Mouse (Mus musculus) lung, embryonic 15.5 days (tissue): Measurements from ENCODE around the gene Usp53. TPM values are rescaled to one million over a fixed set of nuclear protein-coding genes. Genes with fewer than 3 reads are reported as not detected.
"Not testable (repeated sequence)": the region's sequence is repeated elsewhere in the genome, so short reads cannot be mapped to it uniquely, and the experiment has no call there.

Source experiments
- ATAC-seq: fragments of 200-750 bp; cut with Nextera tagmentation; 2 replicates; pipeline ENCODE4 v1.8.0; 2017; ENCODE audit warnings: moderate number of reproducible peaks, borderline replicate concordance; ENCODE audit not compliant: low FRiP score, low TSS enrichment; ENCODE audit errors: extremely low read depth
- H3K27ac ChIP-seq: fragments of 300-500 bp; sonication (generic); 2 replicates; pipeline ENCODE4 v1.5.1; 2015; ENCODE audit warnings: moderate library complexity, mild to moderate bottlenecking, inconsistent platforms
- H3K27me3 ChIP-seq: fragments of 300-500 bp; sonication (generic); 2 replicates; pipeline ENCODE4 v1.6.1; 2015; ENCODE audit warnings: inconsistent platforms
- H3K36me3 ChIP-seq: fragments of 300-500 bp; sonication (generic); 2 replicates; pipeline ENCODE4 v1.6.1; 2015; ENCODE audit warnings: inconsistent platforms
- H3K4me1 ChIP-seq: fragments of 300-500 bp; sonication (generic); 2 replicates; pipeline ENCODE4 v1.6.1; 2015; ENCODE audit warnings: inconsistent platforms
- H3K4me2 ChIP-seq: fragments of 300-500 bp; sonication (generic); 2 replicates; pipeline ENCODE4 v1.6.1; 2015; ENCODE audit warnings: inconsistent platforms, mild to moderate bottlenecking, moderate library complexity
- H3K4me3 ChIP-seq: fragments of 300-500 bp; sonication (generic); 2 replicates; pipeline ENCODE4 v1.5.1; 2015; ENCODE audit warnings: mild to moderate bottlenecking, inconsistent platforms
- H3K9ac ChIP-seq: fragments of 300-500 bp; sonication (generic); 2 replicates; pipeline ENCODE4 v1.6.1; 2015; ENCODE audit warnings: inconsistent platforms
- H3K9me3 ChIP-seq: fragments of 300-500 bp; sonication (generic); 2 replicates; pipeline ENCODE4 v1.6.1; 2016; ENCODE audit warnings: inconsistent platforms
- WGBS: fragments of 180-500 bp; shearing (Covaris S2); methylation state at CpG from one replicate; pipeline ENCODE4 v1.1.7; 2015; 5-methylcytosine and 5-hydroxymethylcytosine counted together
- polyA plus RNA-seq: library from polyadenylated mRNA; unstranded; fragments of >200 nt; fragmentation: Nextera tagmentation; extraction: Ambion mirVana; gene quantifications from 2 replicates; pipeline ENCODE4 v1.2.1, GENCODE M21; 2015

Gene Usp53
- polyA plus RNA-seq, 1 experiment from 2014 or later = 6.9 TPM

DNA sequence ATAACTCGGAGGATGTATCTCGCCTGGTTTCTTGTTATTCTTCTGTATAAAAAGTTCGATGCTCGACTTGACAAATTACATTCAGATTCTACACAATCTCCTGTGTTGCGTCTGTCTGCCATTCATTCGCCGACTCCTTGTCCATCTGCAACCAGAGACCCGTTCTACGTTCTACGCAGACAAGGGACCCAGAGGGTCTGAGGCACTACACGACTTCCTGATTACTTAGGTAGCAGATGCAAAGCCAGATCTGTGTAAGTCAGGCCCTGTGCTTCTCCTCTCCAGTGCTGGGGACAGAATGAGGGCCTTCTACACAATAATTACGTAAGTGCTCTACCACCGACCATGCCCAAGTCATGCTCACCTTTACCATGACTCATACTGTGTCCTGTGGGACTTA lies 47.1 kb downstream of the Usp53 start:
- not testable (repeated sequence) for H3K27me3 ChIP-seq, H3K27ac ChIP-seq, H3K4me1 ChIP-seq, H3K9me3 ChIP-seq, H3K36me3 ChIP-seq, H3K4me2 ChIP-seq, H3K9ac ChIP-seq, H3K4me3 ChIP-seq, ATAC-seq
- WGBS = 79% methylated on average over 13 of the region's 13 CpGs

DNA sequence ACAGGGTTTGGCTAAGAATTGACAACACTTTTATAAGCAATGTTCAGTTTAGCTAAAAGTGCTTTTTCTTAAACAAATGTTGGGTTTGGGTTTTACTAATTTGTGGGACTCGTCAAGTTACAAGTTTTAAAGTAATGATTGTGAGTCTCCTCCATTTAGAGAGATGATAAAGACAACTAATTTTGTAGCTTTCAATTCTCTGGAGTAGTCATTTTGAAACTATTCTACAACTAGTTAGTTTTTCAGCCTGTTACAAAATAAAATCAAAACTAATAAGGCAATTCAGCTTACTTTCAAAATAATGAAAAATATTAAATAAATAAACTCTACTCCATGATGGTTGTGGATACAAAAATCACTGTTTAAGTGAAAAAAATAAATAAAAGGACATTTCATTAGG lies 51.8 kb downstream of the Usp53 start:
- no peak overlapping the region for H3K9ac ChIP-seq
- no peak overlapping the region for H3K4me3 ChIP-seq
- no peak for ATAC-seq
- H3K4me1 ChIP-seq = no peaks in the 10 kb centered on the region
- H3K9me3 ChIP-seq = no peaks in the 10 kb centered on the region
- H3K27ac ChIP-seq = no peak overlapping the region
- H3K4me2 ChIP-seq = no peak overlapping the region
- no peaks in the 10 kb centered on the region for H3K27me3 ChIP-seq
- WGBS = 86% methylated on average over 1 of the region's 1 CpGs
- H3K36me3 ChIP-seq = peaks cover 5% of the 10 kb centered on the region; the same call in 1 of the 2 replicates

DNA sequence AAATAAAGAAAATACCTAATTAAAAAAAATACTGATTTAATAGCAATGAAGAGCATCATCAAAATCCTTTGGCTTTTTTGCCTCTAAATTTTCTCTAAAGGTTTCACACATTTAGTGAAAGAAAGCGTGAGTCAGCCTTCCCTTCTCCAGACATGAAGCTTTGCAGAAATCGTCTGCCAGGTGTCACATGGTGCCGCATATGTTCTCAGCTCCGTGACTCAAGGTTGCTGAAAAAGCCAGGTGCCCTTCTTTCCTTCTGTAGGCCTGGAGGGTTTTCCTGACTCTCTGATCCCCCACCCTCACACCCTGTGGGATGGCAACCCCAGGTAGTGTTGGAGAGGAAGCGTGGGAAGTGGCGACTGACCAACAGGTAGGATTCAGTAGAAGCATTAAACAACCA lies 54.6 kb downstream of the Usp53 start:
- peaks cover 4% of the 10 kb centered on the region; the same call in 1 of the 2 replicates for H3K4me1 ChIP-seq
- no peak for ATAC-seq
- H3K9me3 ChIP-seq = no peaks in the 10 kb centered on the region
- H3K9ac ChIP-seq = no peak overlapping the region
- no peak overlapping the region for H3K4me3 ChIP-seq
- WGBS = 84% methylated on average over 6 of the region's 6 CpGs
- peaks cover 13% of the 10 kb centered on the region for H3K36me3 ChIP-seq
- H3K4me2 ChIP-seq = no peak overlapping the region
- H3K27me3 ChIP-seq = no peaks in the 10 kb centered on the region
- no peak overlapping the region for H3K27ac ChIP-seq

DNA sequence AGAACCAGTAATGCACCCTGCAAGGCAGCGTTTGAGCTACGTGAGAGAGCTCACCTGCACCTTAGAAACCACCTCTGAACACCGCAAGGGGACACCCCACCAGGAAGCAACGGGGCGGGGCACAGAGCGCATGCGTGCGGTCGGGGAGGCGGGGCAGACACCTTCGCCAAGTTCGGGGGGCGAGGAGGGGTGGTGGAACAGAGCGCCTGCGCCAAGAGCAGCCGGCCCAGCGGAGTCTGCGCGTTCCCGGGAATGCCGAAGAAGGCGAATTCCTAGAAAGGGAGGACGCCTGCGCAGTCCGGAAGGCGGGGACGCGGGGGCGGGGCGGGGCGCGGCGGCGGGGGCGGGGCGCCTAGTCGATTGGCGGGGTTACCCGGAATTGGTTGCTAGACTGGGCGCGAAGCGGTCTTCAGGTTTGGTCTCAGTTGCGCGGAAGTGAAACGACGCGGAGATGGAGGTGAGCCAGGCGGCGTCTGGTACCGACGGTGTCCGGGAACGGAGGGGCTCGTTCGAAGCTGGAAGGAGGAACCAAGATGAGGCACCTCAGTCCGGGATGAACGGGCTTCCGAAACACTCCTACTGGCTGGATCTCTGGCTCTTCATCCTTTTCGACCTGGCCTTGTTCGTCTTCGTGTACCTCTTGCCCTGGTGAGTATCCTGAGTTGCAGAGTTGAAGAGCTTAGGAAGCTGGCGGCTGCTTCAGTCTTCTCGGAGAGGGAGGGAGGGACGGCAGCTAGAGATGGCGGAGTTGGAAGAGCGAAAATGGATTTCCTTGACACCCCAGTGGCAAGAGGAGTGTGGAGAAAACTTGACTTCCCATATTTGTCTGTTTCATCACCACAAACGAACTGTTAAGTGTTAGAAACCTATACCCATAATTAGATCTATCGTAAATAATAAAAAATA lies 60.0 kb downstream of the Usp53 start, which contains the start of gene 1810037I17Rik:
Gene 1810037I17Rik, plus strand, starts transcription at position 195 of the 906 bp plus-strand sequence.
- Histone ChIP-seq H3K27me3 (no peaks in the 10 kb centered on the region), H3K4me3 (peak within 1 kb of the TSS; percentile 59), H3K4me1 (peaks cover 15% of the 10 kb centered on the region), H3K36me3 (peaks cover 8% of the 10 kb centered on the region; the same call in 1 of the 2 replicates), H3K9me3 (no peaks in the 10 kb centered on the region), H3K27ac (peak within 1 kb of the TSS; percentile 89), H3K9ac (peak within 1 kb of the TSS; percentile 79), H3K4me2 (peak within 1 kb of the TSS; percentile 69)
- ATAC-seq = peak; percentile 99
- under 1% methylated on average over 68 of the region's 68 CpGs for WGBS

DNA sequence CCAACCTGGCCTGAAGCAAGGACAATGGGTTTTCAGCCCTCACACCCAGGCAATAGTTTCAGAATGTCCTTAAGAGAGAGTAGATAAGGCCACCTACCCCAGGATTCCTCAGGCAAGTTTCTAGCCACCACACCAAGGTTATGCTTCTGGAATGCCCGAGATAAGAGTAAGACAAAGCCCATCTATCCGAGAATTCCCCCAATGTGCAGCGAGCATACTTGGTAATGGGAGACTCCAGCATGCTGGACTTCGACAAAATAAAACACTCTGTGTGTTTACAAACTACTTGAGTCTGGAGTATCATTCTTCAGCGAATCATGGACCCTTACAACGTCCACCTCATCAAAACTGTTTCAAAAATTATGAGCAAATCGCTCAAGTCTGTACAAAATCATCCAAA lies 61.2 kb downstream of the Usp53 start:
- Histone ChIP-seq H3K9me3 (no peaks in the 10 kb centered on the region), H3K4me3 (peak overlapping the region; percentile 59), H3K27me3 (no peaks in the 10 kb centered on the region), H3K9ac (no peak overlapping the region), H3K36me3 (peaks cover 8% of the 10 kb centered on the region; the same call in 1 of the 2 replicates), H3K4me1 (peaks cover 15% of the 10 kb centered on the region), H3K27ac (peak overlapping the region; percentile 89), H3K4me2 (peak overlapping the region; percentile 69)
- ATAC-seq = no peak
- 41% methylated on average over 7 of the region's 7 CpGs for WGBS

DNA sequence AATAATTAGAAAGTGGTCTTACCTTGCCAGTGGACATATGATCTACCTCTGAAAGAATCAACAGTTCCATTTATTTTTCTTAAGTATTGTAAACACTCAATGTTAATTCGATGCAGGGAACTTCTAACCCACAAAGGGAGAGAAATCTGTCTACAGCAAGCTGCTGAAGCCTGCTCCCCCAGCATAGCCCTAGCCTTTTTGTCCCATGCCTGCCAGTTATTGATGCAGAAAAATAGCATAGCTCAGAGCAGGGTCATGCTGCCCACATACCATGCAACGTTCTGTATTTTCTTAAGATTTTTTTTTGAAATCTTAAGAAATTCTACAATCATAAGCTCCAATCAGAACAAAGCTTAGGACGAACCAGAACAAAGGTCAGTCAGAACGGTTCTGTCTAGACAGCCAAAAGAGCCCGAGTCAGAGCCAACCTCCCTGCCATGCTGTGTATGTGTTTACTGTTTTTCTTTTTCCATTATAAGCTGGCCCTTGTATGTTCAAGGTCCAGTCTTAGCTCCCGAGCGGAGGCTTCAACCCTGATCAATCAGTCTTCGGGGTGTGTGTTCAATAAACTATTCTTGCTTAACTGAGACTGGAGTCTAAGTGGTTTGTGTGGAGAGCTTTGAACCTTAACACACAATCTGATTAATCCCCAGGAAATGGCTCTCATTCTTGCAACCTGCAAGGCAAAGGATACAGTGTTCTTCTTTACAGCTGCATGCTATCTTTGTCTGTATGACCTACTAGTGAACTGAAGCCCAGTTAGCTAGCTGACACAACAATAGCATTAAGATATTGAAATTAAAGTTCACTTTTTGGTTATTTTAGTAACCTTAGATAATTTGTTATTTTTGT lies 62.4 kb downstream of the Usp53 start:
- no peak for ATAC-seq
- 72% methylated on average over 8 of the region's 8 CpGs for WGBS
- H3K27me3 ChIP-seq = no peaks in the 10 kb centered on the region
- peaks cover 15% of the 10 kb centered on the region for H3K4me1 ChIP-seq
- H3K36me3 ChIP-seq = peaks cover 3% of the 10 kb centered on the region; the same call in 1 of the 2 replicates
- H3K27ac ChIP-seq = no peak overlapping the region
- H3K9me3 ChIP-seq = no peaks in the 10 kb centered on the region
- no peak overlapping the region for H3K4me2 ChIP-seq
- no peak overlapping the region for H3K4me3 ChIP-seq
- H3K9ac ChIP-seq = no peak overlapping the region

DNA sequence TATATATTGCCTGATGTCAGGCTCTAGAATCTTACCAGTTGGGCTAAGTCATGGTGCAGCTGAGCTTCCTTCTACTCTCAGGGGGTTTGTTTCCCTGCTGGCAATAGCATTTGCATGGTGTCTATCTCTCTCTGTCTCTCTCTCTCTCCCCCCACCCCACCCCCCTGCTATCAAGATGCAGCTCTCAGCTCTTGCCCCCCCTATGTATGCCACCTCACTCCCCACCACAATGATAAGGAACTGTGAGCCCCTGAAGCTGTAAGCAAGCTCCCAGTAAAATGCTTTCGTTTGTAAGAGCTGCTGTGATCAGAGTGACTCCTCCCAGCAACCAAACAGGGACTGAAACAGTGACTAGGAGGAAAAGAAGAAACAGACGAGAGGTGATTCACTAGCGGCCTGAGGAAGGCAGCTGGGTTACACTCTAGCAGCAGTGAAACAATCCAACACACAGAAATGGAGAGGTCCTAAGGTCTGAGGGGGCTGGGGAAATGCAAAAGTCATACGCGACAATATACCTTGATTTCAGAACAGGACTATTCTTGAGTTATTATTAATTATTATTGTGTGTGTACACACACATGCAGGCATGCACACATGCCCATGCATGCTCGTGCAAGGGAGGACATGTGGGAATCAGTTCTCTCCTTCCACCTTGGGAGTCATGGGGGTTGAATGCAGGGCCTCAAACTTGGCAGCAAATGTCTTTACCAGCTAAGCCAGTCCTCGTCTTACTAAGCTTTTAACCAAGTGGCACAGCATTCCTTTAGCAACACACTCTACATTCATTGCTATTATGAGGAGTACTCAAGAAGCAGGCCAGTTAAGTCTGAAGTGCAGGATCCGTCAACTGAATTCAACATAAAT lies 63.5 kb downstream of the Usp53 start:
- Histone ChIP-seq H3K9me3 (no peaks in the 10 kb centered on the region), H3K4me2 (no peak overlapping the region), H3K36me3 (no peaks in the 10 kb centered on the region), H3K4me1 (peaks cover 12% of the 10 kb centered on the region), H3K27ac (peak overlapping the region; percentile 19; the same call in 1 of the 2 replicates), H3K4me3 (no peak overlapping the region), H3K27me3 (no peaks in the 10 kb centered on the region), H3K9ac (no peak overlapping the region)
- WGBS = 50% methylated on average over 8 of the region's 8 CpGs
- no peak for ATAC-seq

DNA sequence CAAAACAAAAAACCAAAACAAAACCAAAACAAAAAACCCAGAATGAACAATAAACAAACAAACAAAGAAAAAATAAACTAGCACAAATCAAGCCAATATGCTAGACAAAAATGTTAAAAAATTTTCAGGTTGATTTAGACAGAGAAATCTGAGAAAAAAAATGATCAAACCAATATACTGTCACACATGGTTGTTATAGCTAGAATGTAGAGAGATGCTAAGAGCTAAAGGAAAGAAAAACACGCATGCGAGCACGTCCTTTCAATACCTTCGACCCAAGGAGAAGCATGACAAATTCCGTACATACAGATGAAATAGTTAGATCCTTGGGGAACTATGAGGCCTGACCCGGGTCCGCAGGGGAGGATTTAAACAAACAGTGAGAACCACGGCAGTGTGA lies 65.0 kb downstream of the Usp53 start, which contains the start of gene Gm10959:
Gene Gm10959, minus strand, starts transcription at position 101 of the 400 bp plus-strand sequence.
- Histone ChIP-seq H3K9me3 (no peaks in the 10 kb centered on the region), H3K36me3 (no peaks in the 10 kb centered on the region), H3K27ac (no peak within 1 kb of the TSS), H3K4me2 (no peak within 1 kb of the TSS), H3K9ac (no peak within 1 kb of the TSS), H3K27me3 (no peaks in the 10 kb centered on the region), H3K4me1 (peaks cover 12% of the 10 kb centered on the region), H3K4me3 (no peak within 1 kb of the TSS)
- ATAC-seq = no peak
- WGBS = 75% methylated on average over 8 of the region's 8 CpGs

DNA sequence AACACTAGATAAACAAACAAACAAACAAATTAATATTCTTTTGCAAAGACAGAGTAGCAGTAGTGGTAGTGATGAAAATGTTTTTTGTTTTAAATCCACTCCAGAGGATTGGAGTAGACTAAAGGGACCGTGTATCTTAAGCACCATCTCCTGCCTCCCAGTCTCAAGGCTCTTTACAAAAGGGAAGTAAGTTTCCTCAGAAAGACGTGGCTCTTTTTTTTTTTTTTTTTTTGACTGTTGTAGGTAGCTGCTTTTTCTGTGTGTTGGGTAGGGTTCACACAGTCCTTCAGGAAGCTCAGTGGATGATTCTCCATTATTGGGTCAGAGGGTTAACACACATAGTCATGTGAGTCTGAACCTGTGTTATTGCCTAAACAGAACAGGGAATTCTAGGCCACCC lies 65.6 kb downstream of the Usp53 start:
- Histone ChIP-seq H3K27me3 (no peaks in the 10 kb centered on the region), H3K4me1 (peaks cover 12% of the 10 kb centered on the region), H3K27ac (no peak overlapping the region), H3K4me3 (no peak overlapping the region), H3K36me3 (no peaks in the 10 kb centered on the region), H3K4me2 (no peak overlapping the region), H3K9me3 (no peaks in the 10 kb centered on the region), H3K9ac (no peak overlapping the region)
- no peak for ATAC-seq
- WGBS = 46% methylated on average over 2 of the region's 2 CpGs

DNA sequence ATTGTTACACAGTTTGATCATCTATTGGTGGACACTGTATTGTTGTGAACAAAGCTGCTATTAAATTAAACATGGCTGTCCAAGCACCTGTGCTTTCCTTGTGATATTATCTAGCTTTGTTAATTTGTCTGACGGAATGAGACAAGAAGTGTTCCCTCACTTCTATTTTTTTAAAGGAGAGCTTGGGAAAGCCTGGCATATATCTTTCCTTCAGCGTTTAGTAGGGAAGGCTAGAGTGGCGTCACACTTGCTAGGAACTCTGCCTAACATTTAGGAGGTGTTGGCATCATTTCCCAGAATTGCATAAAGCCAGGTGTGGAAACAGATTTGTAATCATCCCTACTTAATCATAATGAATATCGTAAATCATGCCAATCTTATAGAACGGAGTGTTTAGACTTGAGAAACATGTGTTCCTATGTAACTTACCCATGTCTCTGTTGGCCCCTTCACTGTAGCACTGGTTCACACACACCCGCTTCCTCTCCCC lies 68.1 kb downstream of the Usp53 start:
- H3K9me3 ChIP-seq = no peaks in the 10 kb centered on the region
- WGBS = 76% methylated on average over 6 of the region's 6 CpGs
- H3K4me1 ChIP-seq = peaks cover 6% of the 10 kb centered on the region; the same call in 1 of the 2 replicates
- H3K36me3 ChIP-seq = no peaks in the 10 kb centered on the region
- H3K27me3 ChIP-seq = no peaks in the 10 kb centered on the region
- no peak for ATAC-seq
- no peak overlapping the region for H3K9ac ChIP-seq
- no peak overlapping the region for H3K4me2 ChIP-seq
- no peak overlapping the region for H3K4me3 ChIP-seq
- no peak overlapping the region for H3K27ac ChIP-seq

DNA sequence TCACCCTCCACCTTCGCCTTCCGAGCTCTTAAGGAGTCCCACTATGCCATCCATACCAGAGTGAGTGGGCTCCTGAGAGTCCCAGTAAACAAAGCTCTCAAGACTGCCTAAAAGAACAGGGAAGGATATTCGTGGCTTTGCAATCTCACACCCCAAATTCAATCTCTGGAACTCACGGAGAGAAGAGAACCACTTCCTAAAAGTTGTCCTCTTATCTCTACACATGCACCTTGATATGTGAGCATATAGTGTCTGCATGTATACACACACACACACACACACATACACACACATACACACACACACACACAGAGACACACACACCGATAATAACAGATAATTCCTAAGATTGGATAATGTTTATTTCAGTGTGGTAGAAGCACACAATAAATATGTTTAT lies 68.8 kb downstream of the Usp53 start:
- 76% methylated on average over 5 of the region's 5 CpGs for WGBS
- Histone ChIP-seq H3K4me3 (no peak overlapping the region), H3K9me3 (no peaks in the 10 kb centered on the region), H3K36me3 (no peaks in the 10 kb centered on the region), H3K9ac (no peak overlapping the region), H3K4me2 (no peak overlapping the region), H3K27me3 (no peaks in the 10 kb centered on the region), H3K27ac (no peak overlapping the region), H3K4me1 (no peaks in the 10 kb centered on the region)
- no peak for ATAC-seq
